In genomic region chr4:118290416-118291030, GRCm38 (mm10) we compare ENCODE assay signal across 7 mouse cellular contexts. TPM values are rescaled to one million over a fixed set of nuclear protein-coding genes. Genes with fewer than 3 reads are reported as not detected.
DNase-seq lines count a peak whose midpoint lies in the region; ATAC-seq and TF ChIP-seq lines count a peak whose summit lies in the region.

No protein-coding gene starts in this region.

- H3K4me2 ChIP-seq in heart, embryonic 16.5 days (ENCODE audit: low read depth, low read length), result peak overlapping the region; percentile 85
- H3K4me2 ChIP-seq in midbrain, embryonic 12.5 days (replicated peaks), result peak overlapping the region; percentile 90

- peak overlapping the region; percentile 84 for H3K9ac ChIP-seq in heart, embryonic 16.5 days (ENCODE audit: low read length)
- H3K9ac ChIP-seq in midbrain, embryonic 12.5 days (replicated peaks), result peak overlapping the region; percentile 99

- no peak for TF ChIP-seq POLR2A in spleen, adult 2 months (IDR thresholded peaks at IDR 0.05; ENCODE audit: low read depth, low read length)
- no peak for TF ChIP-seq POLR2A in thymus, adult 2 months (IDR thresholded peaks at IDR 0.05; ENCODE audit: control insufficient read depth, extremely low read depth, insufficient read depth, low read length, poor library complexity)

- no peak for TF ChIP-seq CTCF in spleen, adult 2 months (IDR thresholded peaks at IDR 0.05; ENCODE audit: extremely low read depth, insufficient read depth, insufficient read length, insufficient replicate concordance)
- TF ChIP-seq CTCF in thymus, adult 2 months (IDR thresholded peaks at IDR 0.05; ENCODE audit: borderline replicate concordance, control insufficient read depth, extremely low read depth, insufficient read depth, low read length, poor library complexity), result no peak

- peaks cover 11% of the 10 kb centered on the region for H3K27me3 ChIP-seq in spleen, adult 2 months (ENCODE audit: control insufficient read depth, insufficient read depth, low read length)
- H3K27me3 ChIP-seq in heart, embryonic 16.5 days (ENCODE audit: control insufficient read depth, insufficient read depth, low read length), result peaks cover 2% of the 10 kb centered on the region; the same call in 1 of the 2 replicates
- peaks cover 5% of the 10 kb centered on the region for H3K27me3 ChIP-seq in midbrain, embryonic 12.5 days
- H3K27me3 ChIP-seq in thymus, adult 2 months (ENCODE audit: control insufficient read depth, insufficient read depth, low read length), result no peaks in the 10 kb centered on the region

- 3% methylated on average over 56 of the region's 84 CpGs for WGBS in spleen, adult 2 months
- under 1% methylated on average over 73 of the region's 84 CpGs for WGBS in heart, embryonic 16.5 days
- under 1% methylated on average over 65 of the region's 84 CpGs for WGBS in midbrain, embryonic 12.5 days
- WGBS in thymus, adult 2 months, result 1% methylated on average over 80 of the region's 84 CpGs

- no peak overlapping the region for H3K27ac ChIP-seq in spleen, adult 2 months (ENCODE audit: insufficient read depth, low read length)
- H3K27ac ChIP-seq in heart, embryonic 16.5 days (ENCODE audit: low read length), result peak overlapping the region; percentile 73
- H3K27ac ChIP-seq in midbrain, embryonic 12.5 days (replicated peaks), result peak overlapping the region; percentile 89
- H3K27ac ChIP-seq in thymus, adult 2 months (ENCODE audit: control insufficient read depth, insufficient read depth, low read length), result peak overlapping the region; percentile 81

- H3K36me3 ChIP-seq in spleen, adult 2 months (ENCODE audit: control insufficient read depth, insufficient read depth, low read length), result no peaks in the 10 kb centered on the region
- no peaks in the 10 kb centered on the region for H3K36me3 ChIP-seq in heart, embryonic 16.5 days (ENCODE audit: control insufficient read depth, insufficient read depth)
- H3K36me3 ChIP-seq in midbrain, embryonic 12.5 days, result peaks cover 15% of the 10 kb centered on the region; the same call in 1 of the 2 replicates
- no peaks in the 10 kb centered on the region for H3K36me3 ChIP-seq in thymus, adult 2 months (ENCODE audit: control insufficient read depth, insufficient read depth, low read length)

- DNase-seq in spleen, adult 2 months (ENCODE audit: low read depth in 1 of 2, low spot score in 2 of 2), result no peak
- no peak for DNase-seq in spleen, postnatal 14 days (ENCODE audit: low spot score in 2 of 2)
- peak; percentile 51 for DNase-seq in embryo, embryonic 10 days (ENCODE audit: low spot score)
- peak; percentile 45 to 80 for DNase-seq in kidney, postnatal 25 days
- DNase-seq in thymus, adult 2 months, result peak; percentile 61

- H3K4me1 ChIP-seq in spleen, adult 2 months (ENCODE audit: control insufficient read depth, insufficient read depth, insufficient read length), result peaks cover 4% of the 10 kb centered on the region
- peaks cover 22% of the 10 kb centered on the region for H3K4me1 ChIP-seq in heart, embryonic 16.5 days (ENCODE audit: control insufficient read depth, insufficient read depth, low read length)
- H3K4me1 ChIP-seq in midbrain, embryonic 12.5 days, result peaks cover 26% of the 10 kb centered on the region
- peaks cover 43% of the 10 kb centered on the region for H3K4me1 ChIP-seq in thymus, adult 2 months (replicated peaks; ENCODE audit: control insufficient read depth, insufficient read depth, low read length)

- ATAC-seq in heart, embryonic 16.5 days (replicated peaks; ENCODE audit: extremely low read depth, insufficient read depth, low FRiP score), result peak; percentile 29
- ATAC-seq in midbrain, embryonic 12.5 days (ENCODE audit: low FRiP score, low read depth), result peak; percentile 38

- H3K4me3 ChIP-seq in spleen, adult 2 months (ENCODE audit: extremely low read depth, insufficient read depth, insufficient read length), result peak overlapping the region; percentile 31; the same call in 1 of the 2 replicates
- H3K4me3 ChIP-seq in heart, embryonic 16.5 days (ENCODE audit: low read length), result peak overlapping the region; percentile 80
- H3K4me3 ChIP-seq in midbrain, embryonic 12.5 days, result peak overlapping the region; percentile 98
- peak overlapping the region; percentile 70 for H3K4me3 ChIP-seq in thymus, adult 2 months (ENCODE audit: control insufficient read depth, insufficient read depth, low read length)

- no peaks in the 10 kb centered on the region for H3K9me3 ChIP-seq in heart, embryonic 16.5 days (replicated peaks; ENCODE audit: control insufficient read depth, low read length)
- no peaks in the 10 kb centered on the region for H3K9me3 ChIP-seq in midbrain, embryonic 12.5 days

RNA-seq across cellular contexts. Expression of gene Ptprf, which starts 0.7 kb away (rescaled TPM):
- polyA plus RNA-seq in spleen, adult 2 months (2012; rRNA removed), result 10.1 and 11.8 TPM in 2 replicates
- 22.9 and 27.7 TPM in 2 replicates for polyA plus RNA-seq in heart, embryonic 16.5 days (2015; fragmentation: Nextera tagmentation; extraction: Ambion mirVana)
- 113 and 123 TPM in 2 replicates for polyA plus RNA-seq in midbrain, embryonic 12.5 days (2016; fragmentation: Nextera tagmentation; extraction: Ambion mirVana)
- 165 and 202 TPM in 2 replicates for polyA plus RNA-seq in thymus, adult 2 months (2012; rRNA removed)

Comparison
In these comparisons a context has a peak if more than half of its experiments do, and no peak if none do; other contexts are left out.
1. DNase-seq: peak in embryo, embryonic 10 days (single experiment), kidney, postnatal 25 days (2 of 2) and thymus, adult 2 months (single experiment); none in spleen, adult 2 months (0 of 2) and spleen, postnatal 14 days (0 of 2).
2. H3K4me3 ChIP-seq: peak in every context shown above with its lines; median percentile 98 in midbrain, embryonic 12.5 days; 80 in heart, embryonic 16.5 days; 70 in thymus, adult 2 months; 31 in spleen, adult 2 months.